Mouse (Mus musculus) urinary bladder, postnatal 14 days (tissue): ENCODE results near the gene Gm10322.

Source experiments
- DNase-seq: peaks from one replicate; pipeline ENCODE4 v3.0.0; 2021; ENCODE audit warnings: low spot score

Gm10322 gene

DNA sequence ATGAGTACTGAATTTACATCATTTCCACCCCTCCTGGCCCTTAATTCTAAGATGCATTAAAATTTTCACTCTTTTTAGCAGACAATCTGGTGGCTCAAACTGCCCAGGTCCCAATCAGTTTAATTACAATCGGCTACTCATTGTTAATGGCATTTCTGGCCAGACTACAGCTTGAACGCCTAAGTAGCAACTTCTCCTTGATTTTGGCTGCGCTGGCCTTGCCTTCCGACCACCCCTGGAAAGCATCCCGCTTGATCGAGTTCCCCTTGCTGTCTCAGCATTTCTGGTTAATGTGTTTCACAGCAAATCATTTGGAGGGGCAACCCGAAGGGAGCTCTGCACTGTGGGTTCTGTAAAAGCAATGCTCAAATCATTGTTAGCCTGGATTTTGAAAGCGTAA lies 13.8 kb upstream of the Gm10322 start:
- DNase-seq, result no peak

DNA sequence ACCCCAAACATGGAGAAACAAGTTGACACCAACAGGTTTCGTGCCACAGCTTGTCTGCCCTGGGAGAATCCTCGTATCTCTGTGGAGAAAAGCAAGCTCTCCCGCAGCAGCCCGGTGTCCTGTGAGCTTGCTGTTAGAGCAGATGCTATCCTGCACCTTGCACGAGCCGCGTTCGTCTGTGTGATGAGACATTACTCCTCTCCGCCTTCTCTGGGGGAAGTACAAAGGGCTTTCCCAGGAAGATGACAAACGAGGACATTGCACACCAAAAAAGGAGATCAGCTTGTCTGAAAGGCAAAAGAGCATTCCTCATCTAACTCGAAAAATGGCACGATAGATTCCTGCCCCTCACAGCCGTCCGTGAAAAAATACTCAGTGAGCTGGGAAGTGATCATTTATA lies 13.0 kb upstream of the Gm10322 start:
- DNase-seq, result no peak

DNA sequence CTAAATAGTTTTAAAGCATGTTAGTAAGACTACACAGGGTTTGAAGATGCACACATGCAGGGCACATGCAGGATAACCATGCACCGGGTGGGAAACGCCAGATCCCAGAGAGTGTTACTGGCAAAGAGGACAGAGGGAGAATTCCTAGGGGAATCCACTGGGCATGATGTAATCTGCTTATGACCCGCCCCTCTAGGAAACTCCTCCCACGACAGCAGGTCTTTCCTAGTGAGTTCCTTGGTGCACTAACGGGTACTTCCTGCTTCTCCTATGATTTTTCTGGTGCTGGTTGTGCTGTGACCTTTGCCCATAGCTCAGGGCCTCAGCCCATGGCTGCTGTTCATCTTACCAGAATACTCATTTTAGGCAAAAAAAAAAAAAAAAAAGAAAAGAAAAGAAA lies 12.0 kb upstream of the Gm10322 start:
- DNase-seq, result peak; percentile 26

DNA sequence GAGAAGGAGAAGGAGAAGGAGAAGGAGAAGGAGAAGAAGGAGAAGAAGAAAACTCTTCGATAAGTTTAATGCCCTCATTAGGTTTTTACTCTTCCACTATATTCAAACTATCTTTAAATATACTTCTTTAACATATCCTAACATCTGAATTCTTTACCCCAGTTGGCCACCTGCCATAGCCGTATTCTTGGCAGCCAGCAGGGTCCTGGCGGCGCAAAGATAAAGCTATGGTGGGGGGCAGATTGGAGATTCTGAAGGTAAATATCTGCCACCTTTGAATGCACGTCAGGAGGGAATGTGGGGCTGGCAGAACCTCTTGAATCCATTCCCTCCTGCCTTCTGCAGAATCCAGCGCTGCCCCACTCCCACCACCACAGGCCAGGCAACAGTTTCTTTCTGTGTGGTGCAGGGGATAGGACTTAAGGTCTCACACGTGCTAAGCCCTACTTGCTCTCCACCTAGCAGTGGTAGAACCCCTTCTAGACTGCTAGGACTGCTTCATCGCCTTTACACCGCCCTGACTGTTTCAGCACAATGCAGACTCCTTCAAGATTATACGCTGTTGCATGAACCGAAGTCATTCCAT lies 10.9 kb upstream of the Gm10322 start:
- DNase-seq, result no peak

DNA sequence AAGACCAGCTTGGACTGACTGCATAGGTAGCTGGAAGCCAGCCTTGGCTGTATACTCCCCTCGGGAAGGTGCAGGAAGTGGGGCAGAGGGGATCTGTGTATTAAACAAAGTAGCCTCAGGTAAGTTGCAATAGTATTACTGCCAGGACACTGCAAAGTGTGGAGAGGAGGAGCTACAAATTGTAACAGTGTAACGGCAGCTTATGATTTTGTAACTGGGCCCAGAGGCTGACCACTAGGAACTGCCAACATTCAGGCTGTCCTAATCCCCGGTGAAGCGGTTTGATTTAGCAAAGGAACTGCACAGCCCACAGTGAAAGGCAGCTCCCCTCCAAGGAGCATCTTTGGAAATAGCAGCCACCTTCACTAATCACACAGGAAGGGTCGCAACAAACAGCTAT lies 2.6 kb upstream of the Gm10322 start:
- no peak for DNase-seq

DNA sequence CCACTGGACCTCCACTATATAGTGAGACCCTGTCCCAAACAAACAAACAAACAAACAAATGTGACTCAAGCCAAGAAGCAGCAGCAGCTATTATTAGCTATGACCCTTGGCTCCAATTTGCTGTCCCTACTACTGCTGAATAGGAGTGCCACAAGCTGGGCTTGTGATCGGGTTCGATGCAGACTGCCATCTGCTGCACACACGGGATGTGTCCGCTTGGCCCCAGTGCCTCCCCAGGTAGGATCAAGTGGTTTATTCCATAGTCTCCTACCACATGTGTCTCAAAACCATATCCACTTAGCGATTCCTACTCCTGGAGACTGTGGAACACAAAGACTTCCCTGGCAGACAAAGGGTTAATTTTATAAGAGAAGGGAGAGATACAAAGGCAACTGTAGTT lies 1.7 kb upstream of the Gm10322 start:
- DNase-seq, result no peak

DNA sequence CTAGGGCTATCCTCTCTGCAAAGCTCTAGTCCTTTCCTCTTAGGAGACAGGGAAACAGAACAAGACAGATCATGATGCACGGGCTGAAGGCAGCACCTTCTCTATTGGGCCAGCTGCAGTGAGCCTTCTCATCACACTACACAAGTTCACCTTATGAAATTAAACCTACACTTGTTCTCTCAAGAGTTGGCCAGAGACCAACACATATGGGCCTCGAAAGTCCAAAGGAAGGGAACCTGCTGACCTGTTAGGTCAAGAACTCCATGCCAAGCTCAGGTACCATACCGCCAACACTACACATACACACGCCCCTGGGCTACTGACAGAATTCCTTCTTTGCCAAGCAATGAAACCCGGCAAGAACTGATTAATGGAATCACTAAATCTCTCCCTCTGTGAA lies 452 bp upstream of the Gm10322 start:
- no peak for DNase-seq

DNA sequence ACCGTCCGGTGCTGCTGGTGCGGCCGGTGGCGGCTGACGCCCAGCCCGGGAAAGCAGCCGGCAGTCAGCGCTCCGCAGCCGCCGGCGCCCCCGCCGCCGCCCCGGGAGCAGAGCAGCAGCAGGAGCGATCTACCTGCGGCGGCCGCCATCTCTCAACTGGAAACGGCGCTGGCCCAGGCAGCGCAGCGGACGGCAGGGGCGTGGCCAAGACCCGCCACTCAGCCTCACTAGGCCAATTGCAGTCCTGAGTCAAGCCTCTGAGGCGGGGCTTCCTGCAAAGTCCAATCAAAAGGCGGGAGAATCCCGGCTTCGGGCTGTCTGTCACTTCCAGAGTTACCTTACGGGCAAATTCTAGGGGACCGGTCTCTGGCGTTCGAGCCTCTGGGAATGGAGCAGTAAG lies 659 bp downstream of the Gm10322 start, which contains the start of gene Mcu:
TSS of gene Mcu (minus strand) at position 171 of the 400 bp plus-strand sequence.
- peak; percentile 96 for DNase-seq

DNA sequence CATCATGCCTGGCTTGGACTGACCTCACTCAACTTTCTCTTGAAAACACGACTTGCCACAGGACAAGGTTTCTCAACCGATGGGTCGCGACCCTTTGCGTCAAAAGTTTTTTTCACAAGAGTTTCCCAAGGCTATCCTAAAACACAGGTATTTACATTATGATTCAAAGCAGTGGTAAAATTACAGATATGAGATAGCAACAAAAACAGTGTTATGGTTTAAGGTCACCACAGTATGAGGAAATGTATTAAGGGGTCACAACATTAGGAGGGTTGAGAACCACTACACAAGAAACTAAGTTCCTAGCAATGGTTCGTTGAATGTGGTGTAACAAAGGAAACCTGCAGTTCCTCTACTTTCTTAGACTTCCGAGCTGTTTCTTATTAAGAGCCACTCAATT lies 1.9 kb downstream of the Gm10322 start:
- DNase-seq, result no peak

DNA sequence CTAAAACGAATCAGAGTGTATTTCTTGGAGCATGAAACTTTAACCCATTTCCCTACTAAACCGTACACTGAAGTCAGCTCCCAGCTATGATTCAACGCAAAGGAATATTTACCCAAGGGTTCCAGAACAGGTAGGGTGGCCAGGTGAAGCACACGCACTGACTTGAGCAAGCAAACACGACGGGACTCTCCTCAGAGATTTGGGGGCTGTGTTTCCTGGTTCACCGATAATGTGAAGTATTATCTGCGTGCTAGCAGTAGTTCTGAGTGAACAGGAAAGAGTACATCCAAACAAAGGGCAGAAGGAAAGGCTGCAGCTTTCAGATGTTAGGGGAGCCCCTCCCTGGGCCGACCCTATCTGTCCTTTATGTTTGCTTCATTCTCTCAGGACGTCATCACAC lies 5.5 kb downstream of the Gm10322 start:
- peak; percentile 56 for DNase-seq

DNA sequence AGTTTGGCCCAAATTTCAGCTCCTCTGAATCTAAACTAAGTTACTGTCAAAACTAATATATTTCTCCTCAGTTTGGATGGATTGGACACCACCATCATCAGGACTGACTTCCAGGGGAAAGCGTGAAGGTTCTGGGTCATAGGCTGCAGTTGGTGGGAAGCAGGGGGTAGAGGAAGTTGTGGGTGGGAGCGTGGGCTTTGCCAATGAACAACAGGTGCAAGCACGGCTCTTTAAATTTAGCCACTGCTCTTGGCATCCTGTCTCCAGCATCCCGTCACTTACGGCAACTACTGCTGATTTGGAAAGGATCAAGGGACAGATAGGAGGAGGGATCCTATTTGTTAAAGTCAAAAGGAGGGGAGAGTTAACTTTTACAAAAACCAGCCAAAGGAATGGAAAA lies 7.6 kb downstream of the Gm10322 start:
- no peak for DNase-seq

DNA sequence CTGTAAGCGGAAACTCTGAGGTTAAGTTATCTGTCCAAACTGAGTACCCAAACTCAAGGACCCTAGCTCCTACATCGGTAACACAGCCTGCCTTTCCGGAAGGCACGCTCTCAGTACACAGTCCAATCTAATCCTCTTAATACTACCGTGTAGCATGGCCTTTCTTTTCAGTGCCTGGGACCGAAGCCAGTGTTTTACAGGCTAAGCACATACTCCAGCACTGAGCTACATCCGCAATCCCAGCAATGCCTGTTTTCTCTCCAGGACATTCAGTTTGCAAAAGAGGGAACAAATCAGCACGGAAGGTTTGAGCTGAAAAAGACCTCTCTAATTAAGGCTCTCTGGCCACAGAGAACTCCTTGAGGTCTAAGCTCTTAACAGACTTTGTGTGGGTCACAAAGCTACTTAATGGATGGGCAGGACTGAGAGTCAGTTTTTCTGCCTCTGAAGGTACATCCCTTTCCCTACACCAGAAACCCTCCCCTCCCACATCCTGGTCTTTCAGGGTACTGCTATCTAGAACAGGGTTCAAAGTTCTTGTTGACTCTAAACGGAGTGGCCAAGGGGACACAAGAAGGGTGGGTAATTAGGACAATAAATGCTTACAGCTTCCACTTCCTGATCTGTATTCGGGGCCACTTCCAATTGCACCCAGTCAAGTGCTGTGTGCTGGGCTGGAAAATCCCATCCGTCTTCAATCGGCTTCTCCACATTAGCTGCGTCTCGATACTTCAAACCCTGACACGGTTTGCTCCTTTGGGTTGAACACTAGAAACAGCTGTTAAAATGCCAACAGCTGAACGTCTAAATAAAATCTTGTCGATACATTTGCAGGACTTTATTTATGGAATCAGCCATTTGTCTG lies 13.0 kb downstream of the Gm10322 start:
- no peak for DNase-seq

DNA sequence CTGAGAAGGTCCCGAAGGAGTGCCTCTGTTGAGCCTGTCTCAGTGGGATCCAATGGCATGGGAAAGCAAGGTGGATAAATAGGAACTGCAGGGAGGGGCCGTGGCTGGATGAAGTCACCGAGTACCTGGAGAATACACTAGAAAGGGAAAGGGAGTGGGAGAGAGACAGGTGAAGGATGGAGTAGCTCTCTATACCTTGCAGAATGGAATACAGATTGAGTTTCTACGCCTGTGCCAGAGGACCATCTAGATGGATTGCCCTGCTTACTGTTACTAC lies 13.6 kb downstream of the Gm10322 start:
- no peak for DNase-seq

DNA sequence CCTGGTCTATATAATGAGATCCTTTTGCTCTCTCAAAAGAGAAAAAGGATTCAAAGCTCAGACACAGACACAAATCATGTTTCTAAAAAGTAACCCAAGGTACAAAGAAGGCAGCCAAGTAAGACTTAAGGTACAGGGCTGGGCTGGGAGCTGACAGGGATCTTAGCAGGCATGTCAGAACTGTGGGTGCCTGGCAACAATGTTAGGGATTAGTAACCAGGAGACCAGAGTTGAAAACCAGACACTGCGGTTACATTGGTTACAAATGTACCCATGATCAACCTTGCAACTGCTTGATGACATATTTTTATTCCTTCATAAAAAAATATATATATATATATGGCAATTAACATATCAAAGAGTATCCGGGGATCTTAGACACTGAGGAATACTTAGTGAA lies 20.2 kb downstream of the Gm10322 start:
- DNase-seq, result no peak

DNA sequence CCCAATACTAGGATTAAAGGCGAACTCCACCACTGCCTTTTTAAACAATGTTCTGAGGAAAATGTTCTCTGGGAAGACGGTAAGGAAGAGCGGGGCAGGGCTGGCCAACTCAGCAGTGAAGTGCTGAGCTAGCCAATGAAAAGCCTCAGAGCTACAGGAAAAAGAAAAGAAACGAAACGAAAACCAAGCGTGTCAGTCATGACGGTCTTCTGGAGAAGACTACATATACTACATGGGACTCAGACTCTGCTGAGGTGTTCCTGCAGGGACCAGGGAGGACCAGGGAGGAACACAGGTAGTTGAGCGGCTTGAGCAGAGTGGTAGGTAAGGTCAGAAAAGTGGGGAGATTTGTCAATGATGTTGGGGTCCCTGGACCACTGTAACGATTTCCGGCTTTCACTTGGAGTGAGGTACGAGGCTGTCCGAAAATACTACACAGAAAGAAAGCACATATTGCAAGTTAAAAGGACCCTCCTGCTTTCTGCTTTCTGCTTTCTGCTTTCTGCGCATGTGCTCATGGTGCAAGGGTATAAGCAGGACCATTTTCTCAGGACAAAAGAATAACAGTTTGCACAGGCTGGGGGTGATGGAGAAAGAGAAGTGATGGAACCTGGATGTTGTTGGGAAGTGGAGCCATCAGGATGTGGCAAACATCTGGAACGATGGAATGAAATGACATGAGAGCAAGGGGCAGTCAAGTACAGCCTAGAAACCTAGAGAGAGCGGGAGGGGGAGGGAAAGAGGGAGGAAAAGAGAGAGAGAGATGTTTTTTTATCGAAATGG lies 21.1 kb downstream of the Gm10322 start:
- DNase-seq, result no peak

DNA sequence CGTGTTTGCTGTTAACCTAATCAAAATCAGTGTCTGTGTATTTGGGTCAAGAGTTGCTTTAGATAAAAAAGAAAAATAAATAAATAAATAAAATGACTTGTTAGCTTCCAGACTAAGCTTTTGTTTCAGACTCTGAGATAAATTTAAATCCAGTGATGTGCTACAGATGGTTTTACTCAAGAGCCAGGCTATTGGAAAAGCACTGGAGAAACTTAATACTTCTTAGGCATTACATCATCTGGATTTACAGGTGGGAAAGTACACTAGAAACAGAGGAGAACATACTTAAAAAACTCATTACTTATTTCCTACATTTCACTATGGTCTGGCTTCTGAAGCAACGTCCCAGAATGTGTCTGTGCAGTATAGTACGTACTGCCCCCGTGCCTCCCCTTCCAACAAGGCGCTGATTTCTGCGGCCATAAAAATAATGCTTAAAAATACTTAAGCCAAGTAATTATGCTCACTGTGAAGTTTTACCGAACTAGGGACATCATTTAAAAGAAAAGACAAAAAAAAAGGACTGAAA lies 21.8 kb downstream of the Gm10322 start:
- no peak for DNase-seq

DNA sequence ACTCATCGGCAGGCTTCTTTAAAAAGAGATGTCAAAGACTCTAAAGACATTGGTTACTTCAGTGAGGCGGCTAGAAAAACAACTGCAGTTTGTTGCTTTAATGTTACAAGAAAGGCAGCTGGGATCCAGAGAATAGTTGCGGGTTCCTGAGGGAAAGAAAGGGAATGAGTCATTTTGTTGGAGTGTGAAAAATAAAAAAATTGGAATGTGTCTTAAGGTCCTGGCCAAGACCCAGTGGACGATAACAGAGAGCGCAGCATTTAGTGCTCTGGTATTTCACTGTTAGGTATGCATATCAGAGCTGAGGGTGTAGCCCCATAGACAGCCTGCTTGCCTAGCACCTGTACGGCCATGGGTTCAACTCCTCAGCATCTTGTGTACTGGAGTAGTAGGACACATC lies 22.7 kb downstream of the Gm10322 start:
- DNase-seq, result no peak

DNA sequence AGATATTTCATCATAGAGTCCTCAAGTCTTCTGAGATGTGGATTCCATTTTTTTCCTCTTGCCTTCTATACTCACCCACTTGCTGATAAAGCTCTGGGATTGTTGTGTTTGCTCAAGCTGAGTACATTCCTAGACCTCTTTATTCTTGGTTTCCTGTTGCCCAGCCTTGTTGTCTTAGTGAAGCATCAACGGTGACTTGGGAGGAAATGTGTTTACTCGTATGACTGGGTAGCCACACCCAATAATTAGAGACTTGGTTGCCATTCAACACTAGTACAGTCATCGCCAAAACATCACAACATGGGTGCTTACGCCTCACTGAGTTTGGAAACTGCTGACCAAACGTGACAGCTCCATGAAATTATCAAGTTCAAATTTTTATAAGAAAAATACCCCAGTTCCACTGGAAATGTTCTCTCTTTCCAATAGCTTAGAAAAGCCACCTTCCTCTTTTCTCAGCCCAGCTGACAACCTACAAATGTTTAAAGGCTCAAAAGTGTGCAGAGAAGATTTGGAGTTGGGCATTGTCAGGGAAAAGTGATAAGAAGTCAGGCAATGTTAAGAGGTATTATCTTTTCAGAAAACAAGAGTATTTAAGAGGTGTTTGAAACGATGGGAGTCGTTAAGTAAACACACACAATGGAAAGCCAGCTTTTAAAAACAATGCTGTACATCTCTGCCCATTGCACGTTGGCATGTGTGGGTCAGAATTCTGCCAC lies 27.0 kb downstream of the Gm10322 start:
- peak; percentile 28 for DNase-seq

DNA sequence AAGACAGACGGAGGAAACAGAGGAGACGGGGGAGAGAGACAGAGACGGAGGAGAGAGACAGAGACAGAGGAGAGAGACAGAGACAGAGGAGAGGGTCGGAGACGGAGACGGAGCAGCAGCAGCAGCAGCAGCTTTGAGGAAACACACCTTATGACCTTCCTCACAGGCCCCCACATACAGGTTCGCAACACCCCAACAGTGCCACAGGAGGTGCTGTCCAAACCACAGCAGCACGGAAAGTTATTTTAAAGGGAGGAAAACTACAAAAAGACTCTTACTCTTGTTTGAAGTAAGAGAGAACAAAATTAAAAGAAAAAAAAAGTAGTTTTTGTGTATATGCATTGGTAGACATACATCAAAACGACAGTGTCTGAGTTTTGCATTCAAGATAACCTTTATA lies 27.8 kb downstream of the Gm10322 start:
- no peak for DNase-seq

DNA sequence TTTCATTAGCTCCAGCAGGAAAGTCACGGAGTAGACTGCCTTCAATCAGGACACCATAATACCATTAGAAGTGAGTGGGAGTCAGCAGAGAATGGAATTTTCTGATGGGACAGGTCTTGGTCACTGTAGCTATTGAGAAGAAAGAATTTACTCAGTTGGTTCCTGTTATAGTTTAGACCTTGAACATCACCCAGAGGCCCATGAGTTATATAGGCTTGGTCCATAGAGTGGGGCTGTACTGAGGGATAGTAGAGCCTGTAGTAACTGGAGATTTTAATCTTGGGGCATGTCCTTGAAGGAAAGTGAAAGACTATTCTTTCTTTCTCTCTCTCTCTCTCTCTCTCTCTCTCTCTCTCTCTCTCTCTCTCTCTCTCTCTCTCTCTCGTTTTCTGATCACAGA lies 28.8 kb downstream of the Gm10322 start:
- DNase-seq, result no peak

DNA sequence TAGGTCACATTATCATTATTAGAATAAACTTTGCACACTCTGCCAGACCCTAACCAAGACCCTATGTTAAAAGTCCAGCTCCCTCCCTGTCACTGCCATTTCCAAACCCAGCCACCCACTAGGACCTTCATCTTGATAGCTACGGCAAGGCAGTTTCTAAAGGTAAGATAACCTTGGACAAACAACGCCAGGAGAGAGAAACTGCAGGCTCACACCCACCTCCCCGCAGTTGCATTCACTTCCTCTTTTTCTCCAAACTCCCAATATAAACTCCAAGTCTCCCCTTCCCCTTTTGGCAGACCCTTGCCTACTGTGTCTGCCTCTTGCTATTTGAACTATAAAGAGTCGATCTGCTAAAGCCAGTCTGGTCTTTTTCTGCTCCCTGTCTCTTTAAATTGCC lies 29.3 kb downstream of the Gm10322 start:
- no peak for DNase-seq

DNA sequence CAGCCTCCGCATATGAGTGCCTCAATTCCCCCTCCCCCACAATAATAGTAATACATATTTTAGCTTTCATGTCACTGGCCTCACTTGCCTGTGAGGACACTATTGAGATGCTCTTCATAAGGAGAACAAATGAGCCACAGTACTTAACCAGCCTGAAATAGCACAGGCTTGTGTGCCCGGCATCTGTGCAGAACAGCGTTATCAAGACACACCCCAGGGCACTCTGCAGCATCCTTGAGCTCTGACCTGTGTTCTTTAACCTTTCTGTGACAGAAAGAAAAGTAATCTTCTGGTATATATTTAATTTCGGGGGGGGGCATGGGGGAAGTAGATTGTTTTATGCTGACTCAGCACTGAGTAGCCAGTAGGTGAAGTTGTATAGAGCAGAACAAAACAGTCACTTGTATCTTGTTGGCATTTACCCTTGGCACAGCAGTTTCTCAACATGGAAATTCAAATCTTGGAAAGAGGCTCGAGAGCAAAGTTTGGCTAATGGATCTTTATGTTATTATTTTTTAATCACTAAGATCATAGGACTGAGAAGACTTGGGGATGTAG lies 31.0 kb downstream of the Gm10322 start:
- DNase-seq, result no peak
